Mouse (Mus musculus): ENCODE measurements around the gene Prtn3. TPM values are rescaled to one million over a fixed set of nuclear protein-coding genes. Genes with fewer than 3 reads are reported as not detected.

The Prtn3 gene
- total RNA-seq, 2 experiments from 2014 or later = 0.94 to 2.0 TPM

- DNase-seq (ENCODE audit: low spot score in 2 of 2) = no peak
Observed at GRCm38 (mm10) chr10:79925785-79926490, 51.7 kb downstream of the Prtn3 start.

- peak; percentile 86 to 89 for DNase-seq (ENCODE audit: low spot score in 2 of 2)
Observed at GRCm38 (mm10) chr10:79926491-79927323, 52.4 kb downstream of the Prtn3 start, which contains the start of gene Arid3a. Arid3a (plus strand) TSS chr10:79927043.

GRCm38 (mm10) chr10:79927324-79928029 lies 53.2 kb downstream of the Prtn3 start:
- DNase-seq (ENCODE audit: low spot score in 2 of 2) = peak in 1 of 2 experiments; percentile 57

DNA sequence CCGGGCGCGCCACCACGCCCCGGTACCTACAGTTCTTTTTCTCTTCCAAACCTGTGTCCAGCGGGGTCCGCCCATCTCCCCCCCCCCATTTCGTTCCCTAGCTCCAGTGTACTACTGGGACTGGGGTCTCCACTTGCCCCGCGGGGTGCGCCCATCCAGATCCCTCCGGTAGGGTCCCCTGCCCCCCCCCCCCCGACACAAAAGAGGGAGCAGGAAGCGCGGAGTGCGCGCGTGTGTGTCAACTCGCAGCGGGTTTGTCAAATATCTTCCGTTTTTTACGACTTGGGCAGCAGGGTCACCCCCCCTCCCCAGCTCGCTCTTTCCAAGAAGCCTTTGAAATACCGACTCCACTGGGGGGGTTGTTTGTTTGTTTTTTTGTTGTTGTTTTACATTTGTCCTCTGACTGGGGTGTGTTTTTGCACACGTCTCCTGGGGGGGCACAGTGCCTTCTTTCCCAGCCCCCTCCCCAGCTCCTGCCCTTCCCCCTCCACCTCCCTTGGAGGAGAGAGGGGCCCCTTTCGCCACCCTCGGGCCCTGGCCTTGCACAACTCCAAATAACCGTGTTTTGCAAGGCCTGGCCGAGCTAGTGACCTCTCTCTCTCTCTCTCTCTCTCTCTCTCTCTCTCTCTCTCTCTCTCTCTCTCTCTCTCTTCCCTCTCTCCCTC lies 53.9 kb downstream of the Prtn3 start:
- no peak for DNase-seq (ENCODE audit: low spot score in 2 of 2)

DNA sequence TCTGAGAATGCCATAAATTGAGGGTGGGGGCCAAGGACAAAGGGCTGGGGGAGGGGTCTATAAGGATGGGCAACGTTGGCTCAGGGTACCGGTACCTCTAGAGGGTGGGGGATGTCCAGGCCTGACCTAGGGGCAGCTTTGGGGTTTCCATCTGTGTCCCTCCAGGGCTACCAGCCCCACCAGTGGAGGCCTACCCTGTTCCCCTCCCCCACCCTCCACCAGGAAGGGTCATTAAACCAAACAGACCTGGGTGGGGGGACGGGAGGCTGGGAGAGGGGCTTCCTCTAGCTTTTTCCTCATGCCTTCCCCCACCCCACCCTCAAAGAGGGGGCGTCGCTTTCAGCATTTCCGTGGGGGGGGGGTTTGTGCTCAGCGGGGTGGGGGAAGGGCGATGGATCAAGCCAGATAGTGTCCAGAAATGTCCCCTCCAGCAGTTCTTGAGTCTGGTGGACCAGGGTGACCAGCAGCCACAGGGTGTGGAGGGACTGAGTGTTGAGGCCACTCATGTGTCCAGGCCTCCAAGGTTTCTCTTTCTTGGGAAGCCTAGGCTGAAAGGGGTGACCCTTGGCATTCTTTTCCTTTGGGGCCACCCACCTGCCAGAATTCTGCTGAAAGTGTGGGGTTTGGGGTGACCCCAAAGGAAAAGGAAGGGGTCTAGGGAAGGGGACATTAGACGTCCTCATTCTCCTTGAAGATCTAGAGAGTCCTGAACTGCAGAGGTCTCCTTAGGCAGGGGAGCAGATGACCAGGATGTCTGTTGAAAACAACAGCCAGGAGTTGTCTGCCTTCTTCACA lies 54.8 kb downstream of the Prtn3 start:
- no peak for DNase-seq (ENCODE audit: low spot score in 2 of 2)

DNA sequence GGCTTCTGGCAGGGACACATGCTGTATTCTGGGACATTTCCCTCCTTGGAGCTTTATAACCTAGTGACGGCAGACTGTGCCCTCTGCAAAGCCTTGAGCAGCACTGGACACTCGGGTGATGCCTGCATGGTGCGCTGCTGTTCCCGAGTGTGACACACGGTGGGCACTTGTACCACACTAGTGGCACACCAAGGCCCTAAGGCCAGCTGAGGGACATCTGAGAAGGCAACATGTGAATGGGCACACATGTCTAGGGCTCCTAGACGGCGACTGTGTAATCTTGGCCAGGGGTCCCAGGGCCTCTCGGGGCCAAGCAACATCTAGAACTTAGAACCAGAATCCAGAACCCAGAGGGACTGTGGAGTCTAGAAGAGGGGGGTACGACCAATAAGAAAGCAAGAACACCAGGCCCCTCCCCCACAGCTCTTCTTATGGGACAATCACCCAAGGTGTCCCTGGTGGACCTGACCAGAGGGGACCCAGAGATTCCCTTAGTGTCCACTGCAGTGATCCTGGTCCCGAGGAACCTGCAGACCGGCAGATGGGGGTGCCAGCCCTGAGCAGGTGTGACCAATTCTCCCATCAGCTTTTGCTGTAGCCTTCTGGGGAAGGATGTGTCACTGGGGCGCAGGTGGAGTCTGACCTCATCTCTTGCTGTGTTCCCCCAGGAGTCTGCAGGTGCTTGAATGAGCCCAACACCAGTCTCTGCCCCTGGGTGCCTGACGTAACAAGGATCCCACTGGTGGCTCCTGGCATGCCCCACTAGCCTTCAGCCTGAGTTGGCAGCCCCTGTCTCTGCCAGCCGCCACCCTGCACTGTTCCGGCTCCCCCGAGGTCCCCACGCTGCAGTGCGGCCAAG lies 55.9 kb downstream of the Prtn3 start:
- DNase-seq (ENCODE audit: low spot score in 2 of 2) = no peak

- DNase-seq (ENCODE audit: low spot score in 2 of 2) = no peak
Observed at GRCm38 (mm10) chr10:79930826-79931186, 56.5 kb downstream of the Prtn3 start.

GRCm38 (mm10) chr10:79931797-79932196 lies 57.5 kb downstream of the Prtn3 start:
- no peak for DNase-seq (ENCODE audit: low spot score in 2 of 2)

DNA sequence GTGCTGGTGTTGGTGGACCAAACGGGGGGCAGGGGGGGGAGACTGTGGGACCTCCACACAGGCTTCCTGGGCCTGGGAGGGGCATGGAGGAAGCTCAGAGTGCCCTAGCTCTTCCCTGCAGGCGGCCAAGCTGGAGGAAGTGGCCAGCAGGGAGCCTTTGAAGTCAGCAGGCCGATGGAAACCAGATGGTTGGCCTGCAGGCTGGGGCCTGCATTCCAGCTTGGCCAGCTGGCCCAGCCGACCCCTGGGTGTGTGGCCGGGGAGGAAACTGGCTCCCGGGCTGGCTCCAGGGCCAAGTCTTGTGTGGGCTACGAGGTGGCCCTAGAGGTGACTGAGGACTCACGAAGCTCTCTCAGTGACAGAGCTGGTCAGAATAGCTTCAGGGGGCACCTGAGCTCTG lies 58.5 kb downstream of the Prtn3 start:
- DNase-seq (ENCODE audit: low spot score in 2 of 2) = no peak

Small RNA genes lying within 50 kb of the gene (microRNA-seq; reads per million reads assigned to microRNA genes)
- 0 reads per million in 2 experiments for gene Mir6910

Other genes starting within 250 kb of the Prtn3 start
- 10 to 100 TPM; 41.5 to 43.4 TPM for gene Shc2, start 236.6 kb upstream of the Prtn3 start, total RNA-seq (2021)
- under 1 TPM in 1 of 2 experiments, not detected in 1; 0.59 TPM for gene Odf3l2, start 228.7 kb upstream of the Prtn3 start, total RNA-seq (2021)
- not detected for gene Madcam1, start 209.9 kb upstream of the Prtn3 start, total RNA-seq (2021)
- 10 to 100 TPM; 64.4 to 68.5 TPM for gene Tpgs1, start 205.1 kb upstream of the Prtn3 start, total RNA-seq (2021)
- gene Cdc34, start 192.3 kb upstream of the Prtn3 start, total RNA-seq (2021) = 10 to 100 TPM; 65.4 to 74.2 TPM
- gene Gzmm, start 185.5 kb upstream of the Prtn3 start, total RNA-seq (2021) = 1 to 10 TPM; 3.3 to 3.6 TPM
- 100 to 1,000 TPM; 554 to 566 TPM for gene Bsg, start 170.0 kb upstream of the Prtn3 start, total RNA-seq (2021)
- 100 to 1,000 TPM; 134 TPM for gene Hcn2, start 157.8 kb upstream of the Prtn3 start, total RNA-seq (2021)
- 10 to 100 TPM; 42.4 to 51.3 TPM for gene Polrmt, start 127.9 kb upstream of the Prtn3 start, total RNA-seq (2021)
- gene Fgf22, start 119.4 kb upstream of the Prtn3 start, total RNA-seq (2021) = 1 to 10 TPM; 1.5 to 2.2 TPM
- 10 to 100 TPM; 84.9 to 87.3 TPM for gene Rnf126, start 107.5 kb upstream of the Prtn3 start, total RNA-seq (2021)
- gene Fstl3, start 97.2 kb upstream of the Prtn3 start, total RNA-seq (2021) = 1 to 10 TPM; 1.8 to 2.5 TPM
- gene Prss57, start 83.5 kb upstream of the Prtn3 start, total RNA-seq (2021) = under 1 TPM; 0.61 to 0.89 TPM
- 100 to 1,000 TPM; 293 to 314 TPM for gene Palm, start 80.9 kb upstream of the Prtn3 start, total RNA-seq (2021)
- 1 to 10 TPM in 1 of 2 experiments, under 1 TPM in 1; 0.54 to 1.3 TPM for gene Misp, start 53.5 kb upstream of the Prtn3 start, total RNA-seq (2021)
- gene Ptbp1, start 20.0 kb upstream of the Prtn3 start, total RNA-seq (2021) = 10 to 100 TPM; 48.8 to 58.4 TPM
- gene Plppr3, start 158 bp downstream of the Prtn3 start, total RNA-seq (2021) = 10 to 100 TPM; 30.6 to 34.4 TPM
- not detected for gene Elane, start 11.8 kb downstream of the Prtn3 start, total RNA-seq (2021)
- gene Cfd, start 16.4 kb downstream of the Prtn3 start, total RNA-seq (2021) = not detected
- gene Med16, start 34.4 kb downstream of the Prtn3 start, total RNA-seq (2021) = 10 to 100 TPM; 53.8 to 55.2 TPM
- gene Gm26602, start 36.4 kb downstream of the Prtn3 start, total RNA-seq (2021) = not detected
- 1 to 10 TPM; 6.7 to 7.8 TPM for gene Kiss1r, start 42.5 kb downstream of the Prtn3 start, total RNA-seq (2021)
- 100 to 1,000 TPM; 366 to 401 TPM for gene R3hdm4, start 46.7 kb downstream of the Prtn3 start, total RNA-seq (2021)
- 1 to 10 TPM; 5.5 to 5.8 TPM for gene Arid3a, start 52.6 kb downstream of the Prtn3 start, total RNA-seq (2021)
- 10 to 100 TPM; 40.3 to 42.1 TPM for gene Wdr18, start 85.7 kb downstream of the Prtn3 start, total RNA-seq (2021)
- under 1 TPM in 1 of 2 experiments, not detected in 1; 0.15 TPM for gene Grin3b, start 96.2 kb downstream of the Prtn3 start, total RNA-seq (2021)
- 100 to 1,000 TPM; 118 to 123 TPM for gene Tmem259, start 109.9 kb downstream of the Prtn3 start, total RNA-seq (2021)
- 1 to 10 TPM; 3.6 to 5.2 TPM for gene Cnn2, start 114.1 kb downstream of the Prtn3 start, total RNA-seq (2021)
- gene Abca7, start 122.0 kb downstream of the Prtn3 start, total RNA-seq (2021) = 10 to 100 TPM; 10.2 to 12.0 TPM
- gene Arhgap45, start 142.2 kb downstream of the Prtn3 start, total RNA-seq (2021) = 1 to 10 TPM; 4.1 to 4.2 TPM
- 10 to 100 TPM; 88.2 to 93.9 TPM for gene Polr2e, start 165.3 kb downstream of the Prtn3 start, total RNA-seq (2021)
- 100 to 1,000 TPM; 509 to 545 TPM for gene Gpx4, start 172.7 kb downstream of the Prtn3 start, total RNA-seq (2021)
- gene Sbno2, start 231.1 kb downstream of the Prtn3 start, total RNA-seq (2021) = 10 to 100 TPM; 16.3 to 16.9 TPM
- 100 to 1,000 TPM; 101 to 102 TPM for gene Stk11, start 241.3 kb downstream of the Prtn3 start, total RNA-seq (2021)

Data from layer of hippocampus, adult 18-20 months (tissue).